Mouse (Mus musculus): ENCODE results near the gene Tssk1.
A peak's percentile ranks its signal among the peaks of the same experiment; 100 is the strongest.

The Tssk1 gene

GRCm38 (mm10) chr16:17893923-17894322, at the start of gene Tssk1:
Gene Tssk1, plus strand, starts transcription at chr16:17894223.
- DNase-seq (ENCODE audit: low read depth, low spot score) = no peak

GRCm38 (mm10) chr16:17848431-17848830, 45.6 kb upstream of the Tssk1 start:
- no peak for DNase-seq (ENCODE audit: low read depth, low spot score)

GRCm38 (mm10) chr16:17848928-17849327, 45.1 kb upstream of the Tssk1 start:
- peak; percentile 50 for DNase-seq (ENCODE audit: low read depth, low spot score)

- no peak for DNase-seq (ENCODE audit: low read depth, low spot score)
Observed at GRCm38 (mm10) chr16:17849486-17849885, 44.5 kb upstream of the Tssk1 start.

- DNase-seq (ENCODE audit: low read depth, low spot score) = no peak
Observed at GRCm38 (mm10) chr16:17851331-17851730, 42.7 kb upstream of the Tssk1 start.

- no peak for DNase-seq (ENCODE audit: low read depth, low spot score)
Observed at GRCm38 (mm10) chr16:17851860-17852259, 42.2 kb upstream of the Tssk1 start.

- no peak for DNase-seq (ENCODE audit: low read depth, low spot score)
Observed at GRCm38 (mm10) chr16:17853263-17853662, 40.8 kb upstream of the Tssk1 start.

GRCm38 (mm10) chr16:17857157-17857556, 36.9 kb upstream of the Tssk1 start:
- no peak for DNase-seq (ENCODE audit: low read depth, low spot score)

GRCm38 (mm10) chr16:17858592-17858991, 35.4 kb upstream of the Tssk1 start:
- peak; percentile 35 for DNase-seq (ENCODE audit: low read depth, low spot score)

GRCm38 (mm10) chr16:17865293-17865692, 28.7 kb upstream of the Tssk1 start:
- no peak for DNase-seq (ENCODE audit: low read depth, low spot score)

- DNase-seq (ENCODE audit: low read depth, low spot score) = no peak
Observed at GRCm38 (mm10) chr16:17865770-17866169, 28.3 kb upstream of the Tssk1 start.

GRCm38 (mm10) chr16:17871248-17871647, 22.8 kb upstream of the Tssk1 start:
- no peak for DNase-seq (ENCODE audit: low read depth, low spot score)

GRCm38 (mm10) chr16:17872995-17873394, 21.0 kb upstream of the Tssk1 start:
- no peak for DNase-seq (ENCODE audit: low read depth, low spot score)

- no peak for DNase-seq (ENCODE audit: low read depth, low spot score)
Observed at GRCm38 (mm10) chr16:17875174-17875573, 18.8 kb upstream of the Tssk1 start.

GRCm38 (mm10) chr16:17876096-17876495, 17.9 kb upstream of the Tssk1 start:
- no peak for DNase-seq (ENCODE audit: low read depth, low spot score)

GRCm38 (mm10) chr16:17879571-17879970, 14.5 kb upstream of the Tssk1 start:
- no peak for DNase-seq (ENCODE audit: low read depth, low spot score)

GRCm38 (mm10) chr16:17882196-17882595, 11.8 kb upstream of the Tssk1 start:
- no peak for DNase-seq (ENCODE audit: low read depth, low spot score)

GRCm38 (mm10) chr16:17884116-17884515, 9.9 kb upstream of the Tssk1 start:
- no peak for DNase-seq (ENCODE audit: low read depth, low spot score)

GRCm38 (mm10) chr16:17889689-17890341, 4.2 kb upstream of the Tssk1 start:
- no peak for DNase-seq (ENCODE audit: low read depth, low spot score)

- no peak for DNase-seq (ENCODE audit: low read depth, low spot score)
Observed at GRCm38 (mm10) chr16:17890342-17890727, 3.7 kb upstream of the Tssk1 start.

GRCm38 (mm10) chr16:17890917-17891566, 3.0 kb upstream of the Tssk1 start:
- DNase-seq (ENCODE audit: low read depth, low spot score) = no peak

- peak; percentile 96 for DNase-seq (ENCODE audit: low read depth, low spot score)
Observed at GRCm38 (mm10) chr16:17891567-17891959, 2.5 kb upstream of the Tssk1 start, which contains the start of gene Gm20518. Gene Gm20518, minus strand, starts transcription at chr16:17891671.

- no peak for DNase-seq (ENCODE audit: low read depth, low spot score)
Observed at GRCm38 (mm10) chr16:17892606-17893005, 1.4 kb upstream of the Tssk1 start.

Data from CD4-positive helper T cell, adult 2 months (primary cell).